8 mouse cellular contexts compared by ENCODE assay signal in the genomic region with DNA sequence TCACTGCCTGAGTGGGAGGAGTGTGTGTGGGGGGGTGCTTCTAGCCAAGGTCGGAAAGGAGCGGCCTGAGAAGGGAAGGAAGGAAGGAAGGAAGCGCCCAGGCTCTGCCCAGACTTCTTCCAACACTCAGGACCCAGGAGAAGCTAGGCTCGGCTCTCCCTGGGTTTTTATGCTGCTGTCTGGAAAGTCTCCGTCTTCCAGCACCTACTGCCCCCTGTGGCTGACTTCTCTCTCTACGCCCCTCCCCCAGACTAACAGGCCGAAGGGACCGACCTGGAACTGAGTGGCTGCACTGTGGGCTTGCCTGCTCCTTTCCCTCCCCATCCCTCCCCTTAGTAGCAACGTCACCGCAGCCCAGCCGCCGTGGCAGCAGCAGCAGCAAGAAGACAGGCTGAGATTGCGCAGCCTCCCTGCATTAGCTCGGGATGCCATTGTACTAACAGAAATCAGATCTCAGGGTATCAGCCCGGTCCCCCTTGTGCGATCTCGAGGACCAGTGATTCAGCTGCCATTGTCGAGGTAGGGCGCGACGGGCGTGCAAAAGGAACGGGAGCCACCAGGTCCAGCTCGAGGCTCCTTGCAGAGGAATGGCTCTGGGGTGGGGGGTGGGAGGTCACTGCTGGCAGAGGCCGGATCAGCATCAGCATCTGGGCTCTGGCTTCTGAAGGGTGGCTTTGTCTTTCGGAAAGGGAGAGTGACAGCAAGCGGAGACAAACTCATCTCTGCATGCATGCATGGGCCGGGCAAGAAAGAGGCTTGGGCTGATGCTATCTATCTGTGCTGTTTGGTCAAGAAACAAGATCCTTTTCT. TPM values are rescaled to one million over a fixed set of nuclear protein-coding genes. Genes with fewer than 3 reads are reported as not detected.
DNase-seq lines count a peak whose midpoint lies in the region; ATAC-seq lines count a peak whose summit lies in the region.

No protein-coding gene starts in this region.

- 7% methylated on average over 28 of the region's 28 CpGs for WGBS in intestine, embryonic 15.5 days
- under 1% methylated on average over 28 of the region's 28 CpGs for WGBS in midbrain, embryonic 10.5 days
- 5% methylated on average over 28 of the region's 28 CpGs for WGBS in stomach, embryonic 14.5 days

- peak overlapping the region; percentile 44 for H3K4me3 ChIP-seq in intestine, embryonic 15.5 days (replicated peaks)
- H3K4me3 ChIP-seq in midbrain, embryonic 10.5 days: peak overlapping the region; percentile 61
- peak overlapping the region; percentile 40 for H3K4me3 ChIP-seq in stomach, embryonic 14.5 days (ENCODE audit: low read depth, low read length)

- H3K9me3 ChIP-seq in intestine, embryonic 15.5 days: no peaks in the 10 kb centered on the region
- no peaks in the 10 kb centered on the region for H3K9me3 ChIP-seq in midbrain, embryonic 10.5 days (replicated peaks)
- no peaks in the 10 kb centered on the region for H3K9me3 ChIP-seq in stomach, embryonic 14.5 days (ENCODE audit: control insufficient read depth, low read depth, low read length)

- peak overlapping the region; percentile 59 for H3K4me2 ChIP-seq in intestine, embryonic 15.5 days (replicated peaks)
- H3K4me2 ChIP-seq in stomach, embryonic 14.5 days (replicated peaks; ENCODE audit: low read depth, low read length): peak overlapping the region; percentile 61

- H3K36me3 ChIP-seq in intestine, embryonic 15.5 days: no peaks in the 10 kb centered on the region
- 0 out of 2 replicates have a peak, but pooled peaks cover 3% of the 10 kb centered on the region for H3K36me3 ChIP-seq in midbrain, embryonic 10.5 days
- no peaks in the 10 kb centered on the region for H3K36me3 ChIP-seq in stomach, embryonic 14.5 days (ENCODE audit: control insufficient read depth, insufficient read depth, low read length)

- ATAC-seq in intestine, embryonic 15.5 days: peak; percentile 93
- ATAC-seq in stomach, embryonic 14.5 days (ENCODE audit: insufficient number of reproducible peaks, insufficient read depth, low FRiP score, low read depth): peak; percentile 95
- ATAC-seq in monocyte, adult 5-6 weeks (replicated peaks; ENCODE audit: insufficient number of reproducible peaks, low FRiP score, low TSS enrichment, poor library complexity, severe bottlenecking): no peak

- H3K9ac ChIP-seq in intestine, embryonic 15.5 days: peak overlapping the region; percentile 58
- H3K9ac ChIP-seq in stomach, embryonic 14.5 days (replicated peaks; ENCODE audit: low read depth, low read length): peak overlapping the region; percentile 48

- H3K27me3 ChIP-seq in intestine, embryonic 15.5 days (replicated peaks): no peaks in the 10 kb centered on the region
- no peaks in the 10 kb centered on the region for H3K27me3 ChIP-seq in midbrain, embryonic 10.5 days (ENCODE audit: low read depth, poor library complexity, severe bottlenecking)
- no peaks in the 10 kb centered on the region for H3K27me3 ChIP-seq in stomach, embryonic 14.5 days (ENCODE audit: control insufficient read depth, insufficient read depth, low read length)

- peaks cover 34% of the 10 kb centered on the region for H3K4me1 ChIP-seq in intestine, embryonic 15.5 days (replicated peaks)
- peaks cover 33% of the 10 kb centered on the region for H3K4me1 ChIP-seq in midbrain, embryonic 10.5 days
- peaks cover 31% of the 10 kb centered on the region for H3K4me1 ChIP-seq in stomach, embryonic 14.5 days (ENCODE audit: control insufficient read depth, insufficient read depth, low read length)

- intact Hi-C loops in left cerebral cortex, postnatal 36 days (cut with DNase I): loop anchor here (5.0 kb wide), 1 partner anchor 139 kb away; a partner anchor contains a TSS

- H3K27ac ChIP-seq in intestine, embryonic 15.5 days: peak overlapping the region; percentile 79
- peak overlapping the region; percentile 87 for H3K27ac ChIP-seq in midbrain, embryonic 10.5 days (replicated peaks)
- peak overlapping the region; percentile 81 for H3K27ac ChIP-seq in stomach, embryonic 14.5 days (ENCODE audit: low read length)

- DNase-seq in adrenal gland, adult 8-10 months: peak; percentile 77
- DNase-seq in embryo, embryonic 11.5 days (ENCODE audit: low read depth, low spot score): peak; percentile 77
- peak; percentile 57 to 79 for DNase-seq in gastrocnemius, postnatal 4 days (ENCODE audit: low spot score in 2 of 2)
- peak; percentile 64 to 77 for DNase-seq in left cerebral cortex, postnatal 36 days (ENCODE audit: low spot score in 2 of 2)
- DNase-seq in midbrain, embryonic 10.5 days (ENCODE audit: low spot score): peak; percentile 86

RNA-seq across cellular contexts. Expression of a gene that starts 22.6 kb away (rescaled TPM):
- not detected for total RNA-seq in adrenal gland, adult 8-10 months (2022)
- total RNA-seq in gastrocnemius, postnatal 4 days (2021): under 1 TPM in 1 of 2 experiments, not detected in 1; 0.47 TPM
- 0.28 TPM in 1 of 2 replicates, not detected in the other for polyA plus RNA-seq in intestine, embryonic 15.5 days (2015; fragmentation: Nextera tagmentation; extraction: Ambion mirVana)
- total RNA-seq in left cerebral cortex, postnatal 36 days (2021): 1 to 10 TPM in 1 of 2 experiments, under 1 TPM in 1; 0.69 to 1.4 TPM
- polyA plus RNA-seq in midbrain, embryonic 10.5 days (2016; fragmentation: Nextera tagmentation; extraction: Ambion mirVana): 0.14 and 0.25 TPM in 2 replicates
- polyA plus RNA-seq in stomach, embryonic 14.5 days (2014; fragmentation: Nextera tagmentation; extraction: Ambion mirVana): 0.22 and 0.25 TPM in 2 replicates
- 1.1 to 2.8 TPM in 2 of 3 replicates, not detected in the other for total RNA-seq in monocyte, adult 5-6 weeks (2017)

RNA-seq across cellular contexts. Expression of a gene that starts 24.6 kb away (rescaled TPM):
- 10 to 100 TPM; 38.8 to 46.9 (median 43.2) TPM for total RNA-seq in adrenal gland, adult 8-10 months (2022)
- total RNA-seq in gastrocnemius, postnatal 4 days (2021): 10 to 100 TPM; 58.6 to 63.4 TPM
- polyA plus RNA-seq in intestine, embryonic 15.5 days (2015; fragmentation: Nextera tagmentation; extraction: Ambion mirVana): 13.1 and 14.0 TPM in 2 replicates
- total RNA-seq in left cerebral cortex, postnatal 36 days (2021): 100 to 1,000 TPM; 135 TPM
- polyA plus RNA-seq in midbrain, embryonic 10.5 days (2016; fragmentation: Nextera tagmentation; extraction: Ambion mirVana): 10.5 and 18.1 TPM in 2 replicates
- polyA plus RNA-seq in stomach, embryonic 14.5 days (2014; fragmentation: Nextera tagmentation; extraction: Ambion mirVana): 12.4 and 13.5 TPM in 2 replicates
- total RNA-seq in monocyte, adult 5-6 weeks (2017): 0.43 to 7.6 TPM in 2 of 3 replicates, not detected in the other

RNA-seq across cellular contexts. Expression of a gene that starts 35.4 kb away (rescaled TPM):
- 10 to 100 TPM; 55.1 to 64.9 (median 59.3) TPM for total RNA-seq in adrenal gland, adult 8-10 months (2022)
- total RNA-seq in gastrocnemius, postnatal 4 days (2021): 10 to 100 TPM; 39.3 to 40.9 TPM
- 6.8 and 7.9 TPM in 2 replicates for polyA plus RNA-seq in intestine, embryonic 15.5 days (2015; fragmentation: Nextera tagmentation; extraction: Ambion mirVana)
- total RNA-seq in left cerebral cortex, postnatal 36 days (2021): 10 to 100 TPM; 87.8 to 92.9 TPM
- polyA plus RNA-seq in midbrain, embryonic 10.5 days (2016; fragmentation: Nextera tagmentation; extraction: Ambion mirVana): 2.9 and 6.0 TPM in 2 replicates
- 5.4 and 7.1 TPM in 2 replicates for polyA plus RNA-seq in stomach, embryonic 14.5 days (2014; fragmentation: Nextera tagmentation; extraction: Ambion mirVana)
- 12.8 to 21.7 TPM (median 12.9 TPM) in 3 replicates for total RNA-seq in monocyte, adult 5-6 weeks (2017)

RNA-seq across cellular contexts. Expression of a gene that starts 48.1 kb away (rescaled TPM):
- 1 to 10 TPM; 1.6 to 5.6 (median 4.9) TPM for total RNA-seq in adrenal gland, adult 8-10 months (2022)
- total RNA-seq in gastrocnemius, postnatal 4 days (2021): under 1 TPM; 0.32 to 0.75 TPM
- 2.7 and 2.9 TPM in 2 replicates for polyA plus RNA-seq in intestine, embryonic 15.5 days (2015; fragmentation: Nextera tagmentation; extraction: Ambion mirVana)
- 1 to 10 TPM in 1 of 2 experiments, under 1 TPM in 1; 0.59 to 1.2 TPM for total RNA-seq in left cerebral cortex, postnatal 36 days (2021)
- polyA plus RNA-seq in midbrain, embryonic 10.5 days (2016; fragmentation: Nextera tagmentation; extraction: Ambion mirVana): 1.4 and 1.8 TPM in 2 replicates
- polyA plus RNA-seq in stomach, embryonic 14.5 days (2014; fragmentation: Nextera tagmentation; extraction: Ambion mirVana): 5.5 and 5.6 TPM in 2 replicates
- total RNA-seq in monocyte, adult 5-6 weeks (2017): 76.6 to 146 TPM (median 108 TPM) in 3 replicates
